Mouse (Mus musculus): Measurements from ENCODE around the gene Pls3.
"Not testable (repeated sequence)": the region's sequence is repeated elsewhere in the genome, so short reads cannot be mapped to it uniquely, and the experiment has no call there.

Gene Pls3

GRCm38 (mm10) chrX:75764794-75765328, 110.1 kb downstream of the Pls3 start:
- no peak for DNase-seq

DNA sequence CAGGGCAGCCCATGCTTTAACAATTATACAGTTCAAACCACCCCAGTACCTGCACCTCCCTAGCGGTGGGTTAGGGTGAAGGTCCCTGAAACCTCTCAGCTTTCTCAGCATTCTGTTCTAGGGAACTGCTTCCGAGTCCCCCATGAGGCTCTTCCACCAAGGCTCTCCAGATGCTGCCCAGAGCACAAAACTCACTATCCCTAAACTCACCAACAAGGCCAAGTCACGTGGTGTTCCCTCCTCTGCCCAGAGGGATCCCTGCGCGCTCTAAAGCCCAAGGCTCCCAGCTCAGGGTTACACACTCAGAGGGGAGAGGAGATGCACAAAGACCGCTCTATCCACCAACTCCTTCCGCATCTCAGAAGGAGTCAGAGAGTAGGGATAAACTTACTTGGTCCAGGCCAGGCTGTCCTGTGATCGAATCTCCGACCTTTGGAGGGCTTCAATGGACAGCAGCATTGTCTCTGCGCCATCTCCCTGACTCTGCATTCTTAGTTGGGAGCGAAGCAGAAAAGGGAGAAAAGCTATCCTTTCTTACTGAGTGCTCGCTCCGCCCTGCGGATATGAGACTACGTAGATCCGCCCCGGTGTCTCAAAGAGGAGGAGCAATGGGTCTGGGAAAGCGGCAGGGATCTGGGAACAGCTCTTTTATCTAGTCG, 110.7 kb downstream of the Pls3 start:
- DNase-seq: peak; percentile 64

GRCm38 (mm10) chrX:75759461-75759860, 115.5 kb downstream of the Pls3 start:
- DNase-seq: not testable (repeated sequence)

- not testable (repeated sequence) for DNase-seq
These were observed 115.9 kb downstream of the Pls3 start for GRCm38 (mm10) chrX:75759036-75759435.

- DNase-seq: not testable (repeated sequence)
These were observed 117.0 kb downstream of the Pls3 start for GRCm38 (mm10) chrX:75757966-75758365.

GRCm38 (mm10) chrX:75754531-75754930, 120.5 kb downstream of the Pls3 start:
- not testable (repeated sequence) for DNase-seq

DNA sequence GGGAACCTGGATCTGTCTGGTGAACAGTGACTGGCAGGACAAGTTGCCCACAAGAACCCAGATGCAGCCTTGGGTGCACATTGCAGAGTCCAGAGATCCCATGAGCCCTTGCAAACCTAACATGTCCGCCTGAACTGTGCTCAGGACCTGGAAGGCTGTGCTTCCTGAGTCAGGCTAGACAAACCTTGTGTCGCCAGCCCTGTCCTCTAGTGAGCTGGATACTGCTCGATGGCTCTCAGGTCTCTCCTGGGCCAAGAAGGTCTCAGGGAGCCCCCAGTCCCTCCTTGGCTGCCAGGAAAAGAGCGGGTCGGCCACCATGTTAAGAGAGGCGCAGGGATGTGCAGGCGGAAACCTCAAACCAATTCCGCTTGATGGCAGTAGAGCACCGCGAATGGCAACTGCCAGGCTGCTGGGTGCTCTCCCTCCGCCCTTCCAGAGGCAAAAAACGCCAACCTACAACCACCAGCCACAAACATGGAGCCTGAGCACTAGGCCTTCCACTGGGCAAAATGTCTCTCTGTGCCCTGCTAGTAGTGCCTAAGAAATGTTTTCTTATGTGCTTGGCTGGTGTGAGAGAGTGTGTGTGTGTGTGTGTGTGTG, 124.8 kb downstream of the Pls3 start:
- DNase-seq: not testable (repeated sequence)

DNA sequence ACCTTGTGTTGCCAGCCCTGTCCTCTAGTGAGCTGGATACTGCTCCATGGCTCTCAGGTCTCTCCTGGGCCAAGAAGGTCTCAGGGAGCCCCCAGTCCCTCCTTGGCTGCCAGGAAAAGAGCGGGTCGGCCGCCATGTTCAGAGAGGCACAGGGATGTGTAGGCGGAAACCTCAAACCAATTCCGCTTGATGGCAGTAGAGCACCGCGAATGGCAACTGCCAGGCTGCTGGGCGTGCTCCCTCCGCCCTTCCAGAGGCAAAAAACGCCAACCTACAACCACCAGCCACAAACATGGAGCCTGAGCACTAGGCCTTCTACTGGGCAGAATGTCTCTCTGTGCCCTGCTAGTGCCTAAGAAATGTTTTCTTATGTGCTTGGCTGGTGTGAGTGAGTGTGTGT, 125.7 kb downstream of the Pls3 start:
- not testable (repeated sequence) for DNase-seq

DNA sequence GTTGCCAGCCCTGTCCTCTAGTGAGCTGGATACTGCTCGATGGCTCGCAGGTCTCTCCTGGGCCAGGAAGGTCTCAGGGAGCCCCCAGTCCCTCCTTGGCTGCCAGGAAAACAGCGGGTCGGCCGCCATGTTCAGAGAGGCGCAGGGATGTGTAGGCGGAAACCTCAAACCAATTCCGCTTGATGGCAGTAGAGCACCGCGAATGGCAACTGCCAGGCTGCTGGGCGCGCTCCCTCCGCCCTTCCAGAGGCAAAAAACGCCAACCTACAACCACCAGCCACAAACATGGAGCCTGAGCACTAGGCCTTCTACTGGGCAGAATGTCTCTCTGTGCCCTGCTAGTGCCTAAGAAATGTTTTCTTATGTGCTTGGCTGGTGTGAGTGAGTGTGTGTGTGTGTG, 130.5 kb downstream of the Pls3 start:
- DNase-seq: not testable (repeated sequence)

DNA sequence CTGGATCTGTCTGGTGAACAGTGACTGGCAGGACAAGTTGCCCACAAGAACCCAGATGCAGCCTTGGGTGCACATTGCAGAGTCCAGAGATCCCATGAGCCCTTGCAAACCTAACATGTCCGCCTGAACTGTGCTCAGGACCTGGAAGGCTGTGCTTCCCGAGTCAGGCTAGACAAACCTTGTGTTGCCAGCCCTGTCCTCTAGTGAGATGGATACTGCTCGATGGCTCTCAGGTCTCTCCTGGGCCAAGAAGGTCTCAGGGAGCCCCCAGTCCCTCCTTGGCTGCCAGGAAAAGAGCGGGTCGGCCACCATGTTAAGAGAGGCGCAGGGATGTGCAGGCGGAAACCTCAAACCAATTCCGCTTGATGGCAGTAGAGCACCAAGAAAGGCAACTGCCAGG, 135.5 kb downstream of the Pls3 start:
- DNase-seq: not testable (repeated sequence)

Measured in kidney, adult 9 months (tissue).